Mouse (Mus musculus) Muller cell, postnatal 12 days (primary cell): ENCODE data around the gene Tlk1.

Source experiments
- DNase-seq: peaks from one replicate; pipeline ENCODE4 v3.0.0-alpha.2; 2015; ENCODE audit errors: inconsistent ontology term

The Tlk1 gene

GRCm38 (mm10) chr2:70825371-70826051 lies at the start of gene Tlk1:
Gene Tlk1, minus strand, starts transcription at chr2:70825728.
- peak; percentile 91 for DNase-seq

- DNase-seq: no peak
Measured at GRCm38 (mm10) chr2:70875129-70875528, 49.6 kb upstream of the Tlk1 start.

- no peak for DNase-seq
Measured at GRCm38 (mm10) chr2:70873168-70873567, 47.6 kb upstream of the Tlk1 start.

GRCm38 (mm10) chr2:70871466-70872022 lies 46.0 kb upstream of the Tlk1 start:
- peak; percentile 20 for DNase-seq

- no peak for DNase-seq
Measured at GRCm38 (mm10) chr2:70870819-70871218, 45.3 kb upstream of the Tlk1 start.

- no peak for DNase-seq
Measured at GRCm38 (mm10) chr2:70869116-70869515, 43.6 kb upstream of the Tlk1 start.

- no peak for DNase-seq
Measured at GRCm38 (mm10) chr2:70867231-70867630, 41.7 kb upstream of the Tlk1 start.

- no peak for DNase-seq
Measured at GRCm38 (mm10) chr2:70862881-70863280, 37.4 kb upstream of the Tlk1 start.

GRCm38 (mm10) chr2:70859740-70860139 lies 34.2 kb upstream of the Tlk1 start:
- no peak for DNase-seq

- no peak for DNase-seq
Measured at GRCm38 (mm10) chr2:70856971-70857370, 31.4 kb upstream of the Tlk1 start.

- DNase-seq: no peak
Measured at GRCm38 (mm10) chr2:70854231-70854888, 28.8 kb upstream of the Tlk1 start.

GRCm38 (mm10) chr2:70853329-70853728 lies 27.8 kb upstream of the Tlk1 start:
- DNase-seq: no peak

- DNase-seq: no peak
Measured at GRCm38 (mm10) chr2:70852796-70853221, 27.3 kb upstream of the Tlk1 start.

GRCm38 (mm10) chr2:70852186-70852795 lies 26.8 kb upstream of the Tlk1 start:
- no peak for DNase-seq

GRCm38 (mm10) chr2:70845871-70846270 lies 20.3 kb upstream of the Tlk1 start:
- DNase-seq: no peak

GRCm38 (mm10) chr2:70844694-70845395 lies 19.3 kb upstream of the Tlk1 start:
- no peak for DNase-seq

GRCm38 (mm10) chr2:70842049-70842618 lies 16.6 kb upstream of the Tlk1 start:
- no peak for DNase-seq

GRCm38 (mm10) chr2:70838536-70839216 lies 13.1 kb upstream of the Tlk1 start:
- DNase-seq: no peak

GRCm38 (mm10) chr2:70836306-70836651 lies 10.8 kb upstream of the Tlk1 start:
- DNase-seq: no peak

GRCm38 (mm10) chr2:70835641-70836305 lies 10.2 kb upstream of the Tlk1 start:
- no peak for DNase-seq

GRCm38 (mm10) chr2:70835209-70835608 lies 9.7 kb upstream of the Tlk1 start:
- DNase-seq: no peak
